8 mouse cellular contexts compared by ENCODE assay signal in the genomic region with DNA sequence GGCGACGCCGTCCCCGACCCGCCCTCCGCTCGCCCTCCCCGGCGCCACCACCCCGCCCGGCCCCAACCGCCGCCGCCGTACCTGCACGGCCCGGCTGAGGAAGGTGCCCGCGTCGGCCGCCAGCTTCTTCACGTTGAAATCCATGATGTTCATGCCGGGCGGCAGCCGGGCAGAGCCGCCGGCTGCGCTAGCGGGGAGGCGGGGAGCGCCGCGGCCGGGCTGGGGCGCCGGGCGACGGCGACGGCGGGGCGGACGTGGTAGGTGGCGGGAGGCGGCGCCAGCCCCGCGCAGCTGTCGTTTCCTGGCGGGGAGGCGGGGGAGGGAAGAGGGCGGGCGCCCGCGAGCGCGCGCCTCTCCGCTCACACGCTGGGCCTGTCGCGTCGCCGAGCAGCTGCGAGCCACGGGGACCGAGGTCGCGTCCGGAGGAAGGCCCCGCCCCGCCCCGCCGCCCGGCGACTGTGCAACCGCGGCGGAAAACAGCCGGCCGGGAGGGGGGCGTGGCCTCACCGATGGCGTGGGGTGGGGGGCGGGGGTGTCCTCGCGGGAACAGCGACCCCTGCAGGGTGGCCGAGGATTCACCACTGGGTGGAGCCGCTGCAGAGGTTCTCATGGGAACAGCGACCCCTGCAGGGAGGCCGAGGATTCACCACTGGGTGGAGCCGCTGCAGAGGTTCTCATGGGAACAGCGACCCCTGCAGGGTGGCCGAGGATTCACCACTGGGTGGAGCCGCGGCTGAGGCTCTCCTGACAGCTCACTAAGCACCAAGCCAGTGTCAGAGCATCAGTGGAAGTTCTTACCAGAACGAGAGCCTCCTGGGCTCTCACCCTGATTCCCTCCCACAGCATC. TPM values are rescaled to one million over a fixed set of nuclear protein-coding genes. Genes with fewer than 3 reads are reported as not detected.
DNase-seq lines count a peak whose midpoint lies in the region; ATAC-seq and TF ChIP-seq lines count a peak whose summit lies in the region.

A gene (minus strand): TSS at position 435 of the 847 bp plus-strand sequence.

- H3K4me2 ChIP-seq in kidney, embryonic 15.5 days = peak within 1 kb of the TSS; percentile 84

- peak within 1 kb of the TSS; percentile 88 for H3K9ac ChIP-seq in kidney, embryonic 15.5 days

- peak within 1 kb of the TSS; percentile 100 for H3K27ac ChIP-seq in bone marrow macrophage, adult 2 months (ENCODE audit: insufficient read depth, low read depth, low read length)
- peak within 1 kb of the TSS; percentile 98 for H3K27ac ChIP-seq in embryonic fibroblast, embryonic 13.5 days (ENCODE audit: insufficient read depth, low read length)
- H3K27ac ChIP-seq in heart, embryonic 10.5 days = peak within 1 kb of the TSS; percentile 97
- H3K27ac ChIP-seq in kidney, embryonic 15.5 days = peak within 1 kb of the TSS; percentile 99

- DNase-seq in A20 (ENCODE audit: low read depth, low spot score) = peak; percentile 92
- peak; percentile 94 for DNase-seq in heart, embryonic 10.5 days (ENCODE audit: low spot score)
- DNase-seq in liver = peak; percentile 98
- DNase-seq in spleen, postnatal 4 days (ENCODE audit: low spot score in 2 of 2) = peak; percentile 99 to 100

- H3K4me3 ChIP-seq in bone marrow macrophage, adult 2 months (ENCODE audit: insufficient read depth, low read length) = peak within 1 kb of the TSS; percentile 87
- H3K4me3 ChIP-seq in embryonic fibroblast, embryonic 13.5 days (ENCODE audit: insufficient read depth, low read length) = peak within 1 kb of the TSS; percentile 100
- peak within 1 kb of the TSS; percentile 87 for H3K4me3 ChIP-seq in heart, embryonic 10.5 days
- H3K4me3 ChIP-seq in kidney, embryonic 15.5 days (replicated peaks) = peak within 1 kb of the TSS; percentile 88

- TF ChIP-seq POLR2A in bone marrow macrophage, adult 2 months (IDR thresholded peaks at IDR 0.05; ENCODE audit: borderline replicate concordance, low read depth, low read length) = no peak
- TF ChIP-seq POLR2A in embryonic fibroblast, embryonic 13.5 days (IDR thresholded peaks at IDR 0.05; ENCODE audit: low read depth, low read length) = peak; percentile 41; the same call in 1 of the 2 replicates

- H3K36me3 ChIP-seq in heart, embryonic 10.5 days = no peaks in the 10 kb centered on the region; the same call in 1 of the 2 replicates
- H3K36me3 ChIP-seq in kidney, embryonic 15.5 days = no peaks in the 10 kb centered on the region

- peak; percentile 95 for TF ChIP-seq CTCF in bone marrow macrophage, adult 2 months (IDR thresholded peaks at IDR 0.05; ENCODE audit: low read depth, low read length)
- TF ChIP-seq CTCF in embryonic fibroblast, embryonic 13.5 days (IDR thresholded peaks at IDR 0.05; ENCODE audit: borderline replicate concordance, insufficient read depth, low read length) = peak; percentile 84

- WGBS in heart, embryonic 10.5 days = 1% methylated on average over 88 of the region's 98 CpGs
- under 1% methylated on average over 91 of the region's 98 CpGs for WGBS in kidney, embryonic 15.5 days

- H3K9me3 ChIP-seq in heart, embryonic 10.5 days = no peaks in the 10 kb centered on the region
- H3K9me3 ChIP-seq in kidney, embryonic 15.5 days (replicated peaks) = no peaks in the 10 kb centered on the region

- peaks cover 10% of the 10 kb centered on the region for H3K4me1 ChIP-seq in bone marrow macrophage, adult 2 months (ENCODE audit: control insufficient read depth, insufficient read depth, low read length)
- peaks cover 4% of the 10 kb centered on the region for H3K4me1 ChIP-seq in embryonic fibroblast, embryonic 13.5 days (ENCODE audit: control insufficient read depth, insufficient read depth, low read length)
- peaks cover 39% of the 10 kb centered on the region for H3K4me1 ChIP-seq in heart, embryonic 10.5 days
- peaks cover 36% of the 10 kb centered on the region for H3K4me1 ChIP-seq in kidney, embryonic 15.5 days

- no peaks in the 10 kb centered on the region for H3K27me3 ChIP-seq in heart, embryonic 10.5 days (ENCODE audit: insufficient read depth, poor library complexity, severe bottlenecking)
- H3K27me3 ChIP-seq in kidney, embryonic 15.5 days = no peaks in the 10 kb centered on the region

- peak; percentile 92 for ATAC-seq in kidney, embryonic 15.5 days (replicated peaks; ENCODE audit: low FRiP score)
- peak; percentile 88 for ATAC-seq in monocyte, adult 5-6 weeks (replicated peaks; ENCODE audit: insufficient number of reproducible peaks, low FRiP score, low TSS enrichment, poor library complexity, severe bottlenecking)

RNA-seq across cellular contexts. Expression of the gene that starts here (rescaled TPM):
- polyA plus RNA-seq in bone marrow macrophage, adult 2 months (2012; ENCODE audit: insufficient read depth, insufficient read length, missing spikeins) = 346 and 350 TPM in 2 replicates
- polyA plus RNA-seq in embryonic fibroblast, embryonic 13.5 days (2011; ENCODE audit: insufficient read length, low read depth, missing spikeins) = 253 and 269 TPM in 2 replicates
- 99.9 and 114 TPM in 2 replicates for polyA plus RNA-seq in heart, embryonic 10.5 days (2016; fragmentation: Nextera tagmentation; extraction: Ambion mirVana)
- 92.7 and 104 TPM in 2 replicates for polyA plus RNA-seq in kidney, embryonic 15.5 days (2015; fragmentation: Nextera tagmentation; extraction: Ambion mirVana)
- total RNA-seq in monocyte, adult 5-6 weeks (2017) = 162 to 219 TPM (median 198 TPM) in 3 replicates

Comparison
In these comparisons a context has a peak if more than half of its experiments do, and no peak if none do; other contexts are left out.
1. Peak in every context shown above with its lines: DNase-seq, ATAC-seq, H3K4me3 ChIP-seq and H3K27ac ChIP-seq.